Mouse (Mus musculus) kidney, embryonic 16.5 days (tissue): Measurements from ENCODE around the gene Lmbr1l. TPM values are rescaled to one million over a fixed set of nuclear protein-coding genes. Genes with fewer than 3 reads are reported as not detected.
A peak's percentile ranks its signal among the peaks of the same experiment; 100 is the strongest.

Experiments
- ATAC-seq: fragments of 200-750 bp; cut with Nextera tagmentation; 2 replicates; pipeline ENCODE4 v1.8.0; 2017; ENCODE audit warnings: moderate TSS enrichment; ENCODE audit not compliant: low FRiP score, low TSS enrichment
- H3K27ac ChIP-seq: fragments of 300-500 bp; sonication (generic); 2 replicates; pipeline ENCODE4 v1.5.1; 2014; ENCODE audit warnings: low read length
- H3K27me3 ChIP-seq: fragments of 300-500 bp; sonication (generic); 2 replicates; pipeline ENCODE4 v1.6.1; 2014; ENCODE audit warnings: low read length, control low read depth, mixed read lengths; ENCODE audit not compliant: insufficient read depth
- H3K36me3 ChIP-seq: fragments of 300-500 bp; sonication (generic); 2 replicates; pipeline ENCODE4 v1.6.1; 2014; ENCODE audit warnings: low read length, control low read depth, mixed read lengths; ENCODE audit not compliant: insufficient read depth
- H3K4me1 ChIP-seq: fragments of 300-500 bp; sonication (generic); 2 replicates; pipeline ENCODE4 v1.6.1; 2014; ENCODE audit warnings: low read length, control low read depth, mixed read lengths; ENCODE audit not compliant: insufficient read depth
- H3K4me2 ChIP-seq: fragments of 300-500 bp; sonication (generic); replicated peaks from 2 replicates; pipeline ENCODE4 v1.6.1; 2014; ENCODE audit warnings: low read depth, low read length
- H3K4me3 ChIP-seq: fragments of 300-500 bp; sonication (generic); 2 replicates; pipeline ENCODE4 v1.5.1; 2014; ENCODE audit warnings: mild to moderate bottlenecking, low read length
- H3K9ac ChIP-seq: fragments of 300-500 bp; sonication (generic); replicated peaks from 2 replicates; pipeline ENCODE4 v1.6.1; 2014; ENCODE audit warnings: low read length
- H3K9me3 ChIP-seq: fragments of 300-500 bp; sonication (generic); 2 replicates; pipeline ENCODE4 v1.6.1; 2016; ENCODE audit warnings: low read length, control low read depth
- WGBS: fragments of 180-500 bp; shearing (Covaris S2); extraction: QIAGEN DNeasy Blood & Tissue Kit; methylation state at CpG from one replicate; pipeline ENCODE4 v1.1.7; 2014; 5-methylcytosine and 5-hydroxymethylcytosine counted together
- polyA plus RNA-seq: library from polyadenylated mRNA; unstranded; fragments of >200 nt; fragmentation: Nextera tagmentation; extraction: Ambion mirVana; gene quantifications from 2 replicates; pipeline ENCODE4 v1.2.1, GENCODE M21; 2015

Gene Lmbr1l
- polyA plus RNA-seq, 1 experiment from 2014 or later: 17.6 TPM

DNA sequence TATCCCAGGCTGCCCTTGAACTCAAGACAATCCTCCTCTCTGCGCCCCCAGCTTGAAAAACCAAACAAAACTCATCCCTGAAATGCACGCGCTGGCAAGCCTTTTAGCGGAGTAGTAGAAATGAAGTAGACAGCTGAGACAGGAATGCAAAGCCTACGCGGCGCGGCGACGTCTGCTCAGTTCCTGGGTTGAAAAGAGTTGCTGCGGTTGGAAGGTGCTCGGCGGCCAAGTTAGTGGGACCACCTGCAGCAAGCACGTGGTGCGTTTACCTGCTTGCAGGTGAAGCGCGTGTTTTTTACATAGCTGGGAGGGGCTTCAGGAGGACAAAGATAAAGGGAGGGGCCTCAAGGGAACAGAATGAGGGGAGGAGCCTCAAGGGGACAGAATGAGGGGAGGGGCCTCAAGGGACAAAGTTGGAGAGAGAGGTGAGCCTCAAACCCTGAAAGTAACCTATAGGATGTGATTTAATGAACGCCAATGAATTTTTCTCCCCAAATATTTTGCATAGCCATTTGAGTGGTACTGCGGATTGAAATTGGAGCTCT is 26.8 kb downstream of the Lmbr1l start:
- H3K27ac ChIP-seq: no peak overlapping the region
- H3K27me3 ChIP-seq: peaks cover 36% of the 10 kb centered on the region
- 12% methylated on average over 19 of the region's 19 CpGs for WGBS
- ATAC-seq: no peak
- peaks cover 31% of the 10 kb centered on the region for H3K4me1 ChIP-seq
- peak overlapping the region; percentile 20 for H3K4me3 ChIP-seq
- H3K36me3 ChIP-seq: no peaks in the 10 kb centered on the region
- H3K9me3 ChIP-seq: no peaks in the 10 kb centered on the region
- peak overlapping the region; percentile 48 for H3K4me2 ChIP-seq
- H3K9ac ChIP-seq: 0 out of 2 replicates have a peak overlapping the region, but pooled peaks have one; percentile 35

DNA sequence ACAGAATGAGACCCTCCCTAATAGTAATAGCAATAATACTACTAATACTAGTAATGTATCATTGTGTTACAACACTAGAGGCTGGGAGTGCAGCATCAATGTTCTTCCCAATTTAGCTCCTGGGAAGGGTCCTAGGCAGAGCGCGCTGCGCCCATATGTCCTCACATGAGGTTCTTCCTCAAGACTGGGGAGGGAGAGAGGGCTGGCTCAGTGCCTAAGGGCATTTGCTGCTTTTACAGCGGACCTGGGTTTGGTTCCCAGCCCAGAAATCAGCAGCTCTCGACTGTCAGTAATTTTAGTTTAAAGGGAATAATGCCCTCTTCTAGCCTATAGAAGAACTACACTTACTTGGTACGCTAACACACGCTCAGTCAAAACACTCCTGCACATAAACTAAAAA is 30.5 kb downstream of the Lmbr1l start:
- H3K27me3 ChIP-seq: no peaks in the 10 kb centered on the region
- H3K4me1 ChIP-seq: peaks cover 5% of the 10 kb centered on the region; the same call in 1 of the 2 replicates
- no peak overlapping the region for H3K4me3 ChIP-seq
- H3K36me3 ChIP-seq: no peaks in the 10 kb centered on the region
- no peak overlapping the region for H3K4me2 ChIP-seq
- no peak for ATAC-seq
- WGBS: 84% methylated on average over 7 of the region's 7 CpGs
- no peaks in the 10 kb centered on the region for H3K9me3 ChIP-seq
- H3K9ac ChIP-seq: no peak overlapping the region
- no peak overlapping the region for H3K27ac ChIP-seq

- no peak overlapping the region for H3K4me3 ChIP-seq
- H3K4me2 ChIP-seq: no peak overlapping the region
- peaks cover 7% of the 10 kb centered on the region for H3K4me1 ChIP-seq
- H3K9ac ChIP-seq: no peak overlapping the region
- ATAC-seq: no peak
- H3K27ac ChIP-seq: no peak overlapping the region
- H3K27me3 ChIP-seq: no peaks in the 10 kb centered on the region
- 60% methylated on average over 8 of the region's 8 CpGs for WGBS
- H3K9me3 ChIP-seq: no peaks in the 10 kb centered on the region
- H3K36me3 ChIP-seq: no peaks in the 10 kb centered on the region
Observed at GRCm38 (mm10) chr15:98886667-98887387, 31.2 kb downstream of the Lmbr1l start.

DNA sequence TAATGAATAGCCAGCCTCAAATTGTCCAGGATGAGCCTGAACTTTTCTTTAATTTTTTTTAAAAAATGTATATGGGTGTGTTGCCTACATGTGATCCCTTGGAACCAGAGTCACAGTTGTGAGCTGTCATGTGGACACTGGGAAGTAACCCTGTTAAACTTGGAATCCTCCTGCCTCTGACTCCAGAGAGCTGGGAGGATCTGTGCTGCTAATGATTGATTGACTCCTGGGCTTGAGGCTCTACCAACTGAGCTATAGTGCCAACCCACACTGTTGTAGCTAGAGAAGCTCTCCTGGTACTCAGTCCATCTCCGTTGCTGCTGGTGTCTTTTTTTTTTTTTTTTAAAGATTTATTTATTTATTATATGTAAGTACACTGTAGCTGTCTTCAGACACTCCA is 33.9 kb downstream of the Lmbr1l start:
- Histone ChIP-seq H3K27me3 (no peaks in the 10 kb centered on the region), H3K4me1 (peaks cover 16% of the 10 kb centered on the region), H3K4me2 (no peak overlapping the region), H3K27ac (no peak overlapping the region), H3K36me3 (no peaks in the 10 kb centered on the region), H3K4me3 (no peak overlapping the region), H3K9me3 (no peaks in the 10 kb centered on the region), H3K9ac (no peak overlapping the region)
- no peak for ATAC-seq
- 65% methylated on average over 1 of the region's 1 CpGs for WGBS

DNA sequence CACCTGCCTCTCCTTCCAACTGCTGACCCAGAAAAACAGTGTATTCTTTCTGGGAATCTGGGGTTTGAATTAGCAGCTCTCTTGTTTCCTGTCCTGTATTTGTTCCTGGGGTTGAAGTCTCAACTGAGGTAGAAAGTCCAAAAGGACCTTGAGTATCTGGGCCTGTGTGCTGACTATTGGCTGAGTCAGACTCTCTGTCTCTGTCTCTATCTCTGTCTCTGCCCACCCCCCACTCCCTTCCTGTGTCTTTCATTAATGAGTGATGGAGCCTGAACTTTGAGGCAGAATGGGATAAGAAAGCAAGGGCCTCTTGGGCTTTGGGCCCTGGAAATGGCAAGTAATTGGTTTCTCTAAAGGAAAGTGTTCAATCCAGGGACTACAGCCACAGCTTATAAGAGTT is 34.4 kb downstream of the Lmbr1l start:
- Histone ChIP-seq H3K9me3 (no peaks in the 10 kb centered on the region), H3K4me3 (no peak overlapping the region), H3K4me1 (peaks cover 16% of the 10 kb centered on the region), H3K36me3 (no peaks in the 10 kb centered on the region), H3K27ac (no peak overlapping the region), H3K9ac (no peak overlapping the region), H3K27me3 (no peaks in the 10 kb centered on the region), H3K4me2 (no peak overlapping the region)
- ATAC-seq: no peak

- ATAC-seq: peak; percentile 24; the same call in 1 of the 2 replicates
- Histone ChIP-seq H3K27me3 (no peaks in the 10 kb centered on the region), H3K4me1 (peaks cover 16% of the 10 kb centered on the region), H3K4me2 (peak overlapping the region; percentile 96), H3K36me3 (no peaks in the 10 kb centered on the region; the same call in 1 of the 2 replicates), H3K27ac (peak overlapping the region; percentile 67; the same call in 1 of the 2 replicates), H3K9me3 (no peaks in the 10 kb centered on the region), H3K4me3 (peak overlapping the region; percentile 78), H3K9ac (peak overlapping the region; percentile 61; the same call in 1 of the 2 replicates)
- WGBS: 13% methylated on average over 5 of the region's 5 CpGs
Observed at GRCm38 (mm10) chr15:98881656-98882008, 36.4 kb downstream of the Lmbr1l start.

DNA sequence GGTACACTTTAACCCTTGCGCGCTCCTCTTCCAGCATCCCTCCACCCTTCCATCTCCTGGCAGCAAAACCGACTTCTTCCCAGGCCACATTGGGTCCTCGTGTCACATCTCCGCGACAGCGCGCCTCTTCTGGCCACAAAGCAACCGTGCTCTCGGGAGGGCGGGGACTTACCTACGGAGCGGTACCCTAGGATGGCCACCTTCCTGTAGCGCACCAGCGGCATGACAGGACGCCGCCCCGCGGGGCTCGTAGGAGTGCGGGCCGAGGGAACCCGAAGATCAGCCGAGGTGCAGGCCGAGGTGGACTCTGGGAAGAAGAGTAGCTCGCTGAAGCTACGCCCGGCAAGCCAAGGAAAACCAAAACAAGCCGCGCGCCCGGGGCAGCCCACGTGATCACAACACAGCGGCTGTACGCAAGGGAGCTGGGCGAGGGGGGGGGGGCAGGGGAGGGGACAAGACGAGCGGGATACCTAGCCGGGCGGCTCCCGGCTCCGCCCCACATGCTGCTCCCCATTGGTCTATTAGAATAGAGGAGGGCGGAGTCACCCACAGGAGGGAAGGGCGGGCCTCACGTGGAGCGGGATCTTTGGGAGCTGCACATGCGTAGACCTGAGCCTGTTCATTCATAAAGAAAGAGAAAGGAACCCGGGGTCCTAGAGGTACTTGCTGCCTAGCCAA is 36.9 kb downstream of the Lmbr1l start:
- ATAC-seq: peak; percentile 98
- H3K4me3 ChIP-seq: peak overlapping the region; percentile 78
- no peaks in the 10 kb centered on the region; the same call in 1 of the 2 replicates for H3K36me3 ChIP-seq
- peak overlapping the region; percentile 80 for H3K9ac ChIP-seq
- H3K27ac ChIP-seq: peak overlapping the region; percentile 91
- peaks cover 16% of the 10 kb centered on the region for H3K4me1 ChIP-seq
- no peaks in the 10 kb centered on the region for H3K9me3 ChIP-seq
- no peaks in the 10 kb centered on the region for H3K27me3 ChIP-seq
- under 1% methylated on average over 45 of the region's 48 CpGs for WGBS
- H3K4me2 ChIP-seq: peak overlapping the region; percentile 96

- no peak for ATAC-seq
Observed at GRCm38 (mm10) chr15:98877331-98877730, 40.7 kb downstream of the Lmbr1l start.

GRCm38 (mm10) chr15:98871916-98872888 is 45.8 kb downstream of the Lmbr1l start:
- H3K27me3 ChIP-seq: no peaks in the 10 kb centered on the region
- no peaks in the 10 kb centered on the region for H3K36me3 ChIP-seq
- peak overlapping the region; percentile 99 for H3K9ac ChIP-seq
- ATAC-seq: peak; percentile 80
- peak overlapping the region; percentile 98 for H3K4me3 ChIP-seq
- peak overlapping the region; percentile 99 for H3K27ac ChIP-seq
- peaks cover 32% of the 10 kb centered on the region for H3K4me1 ChIP-seq
- WGBS: 1% methylated on average over 49 of the region's 51 CpGs
- H3K9me3 ChIP-seq: no peaks in the 10 kb centered on the region
- H3K4me2 ChIP-seq: peak overlapping the region; percentile 90

More at GRCm38 (mm10) chr15:98877331-98877730, 40.7 kb downstream of the Lmbr1l start:
- Histone ChIP-seq H3K4me2 (no peak overlapping the region), H3K9ac (no peak overlapping the region), H3K9me3 (no peaks in the 10 kb centered on the region), H3K4me3 (no peak overlapping the region), H3K27ac (no peak overlapping the region), H3K27me3 (no peaks in the 10 kb centered on the region), H3K4me1 (peaks cover 21% of the 10 kb centered on the region), H3K36me3 (no peaks in the 10 kb centered on the region; the same call in 1 of the 2 replicates)
- 22% methylated on average over 3 of the region's 3 CpGs for WGBS
